Mouse (Mus musculus) spleen, postnatal 4 days (tissue): ENCODE results near the gene Fam199x.

ENCODE experiments used
- DNase-seq, 2 experiments: peaks; one replicate each; pipeline ENCODE4 v3.0.0; 2022; ENCODE audit warnings: low spot score in 2 of 2

Gene Fam199x

GRCm38 (mm10) chrX:137049425-137050225 is at the start of gene Fam199x:
TSS of gene Fam199x (plus strand) at chrX:137049594.
- peak; percentile 76 to 88 for DNase-seq

- peak in 1 of 2 experiments; percentile 29 for DNase-seq
These were observed 34.2 kb upstream of the Fam199x start for GRCm38 (mm10) chrX:137015099-137015709.

GRCm38 (mm10) chrX:137017668-137018067 is 31.7 kb upstream of the Fam199x start:
- no peak for DNase-seq

- peak; percentile 42 to 78 for DNase-seq
These were observed 30.1 kb upstream of the Fam199x start for GRCm38 (mm10) chrX:137019310-137019709.

GRCm38 (mm10) chrX:137030916-137031315 is 18.5 kb upstream of the Fam199x start:
- DNase-seq = no peak

- DNase-seq = no peak
These were observed 17.7 kb upstream of the Fam199x start for GRCm38 (mm10) chrX:137031726-137032125.

GRCm38 (mm10) chrX:137034322-137034721 is 15.1 kb upstream of the Fam199x start:
- no peak for DNase-seq

GRCm38 (mm10) chrX:137037470-137037999 is 11.9 kb upstream of the Fam199x start:
- no peak for DNase-seq

GRCm38 (mm10) chrX:137038000-137038483 is 11.4 kb upstream of the Fam199x start, which contains the start of gene Slc25a53:
TSS of gene Slc25a53 (minus strand) at chrX:137038302.
- DNase-seq = peak; percentile 65 to 82

GRCm38 (mm10) chrX:137038502-137038901 is 10.9 kb upstream of the Fam199x start:
- no peak for DNase-seq

- no peak for DNase-seq
These were observed 352 bp upstream of the Fam199x start for GRCm38 (mm10) chrX:137049060-137049424.

GRCm38 (mm10) chrX:137063202-137063601 is 13.8 kb downstream of the Fam199x start:
- DNase-seq = no peak

GRCm38 (mm10) chrX:137104531-137104930 is 55.1 kb downstream of the Fam199x start:
- DNase-seq = no peak

- DNase-seq = no peak
These were observed 57.1 kb downstream of the Fam199x start for GRCm38 (mm10) chrX:137106498-137106897.

GRCm38 (mm10) chrX:137118097-137118746 is 68.8 kb downstream of the Fam199x start:
- peak; percentile 27 to 68 for DNase-seq

- no peak for DNase-seq
These were observed 70.5 kb downstream of the Fam199x start for GRCm38 (mm10) chrX:137119675-137120423.

GRCm38 (mm10) chrX:137121718-137122117 is 72.3 kb downstream of the Fam199x start, which contains the start of gene Esx1:
TSS of gene Esx1 (minus strand) at chrX:137122083.
- no peak for DNase-seq

GRCm38 (mm10) chrX:137127542-137127941 is 78.1 kb downstream of the Fam199x start:
- DNase-seq = peak in 1 of 2 experiments; percentile 48
